Mouse (Mus musculus) liver, embryonic 14.5 days (tissue): ENCODE data around the gene Cblc. TPM values are rescaled to one million over a fixed set of nuclear protein-coding genes. Genes with fewer than 3 reads are reported as not detected.

Experiments
- ATAC-seq: fragments of 200-750 bp; cut with Nextera tagmentation; 2 replicates; pipeline ENCODE4 v1.8.0; 2017; ENCODE audit warnings: moderate number of reproducible peaks, mild to moderate bottlenecking, moderate library complexity; ENCODE audit not compliant: insufficient read depth
- DNase-seq, 3 experiments: peaks; one replicate each; pipeline ENCODE4 v3.0.0-alpha.2; 2012 to 2013; ENCODE audit warnings: low read depth in 3 of 3, low spot score in 3 of 3
- H3K27ac ChIP-seq: fragments of 300-500 bp; sonication (generic); 2 replicates; pipeline ENCODE4 v1.5.1; 2014; ENCODE audit warnings: moderate library complexity, mild to moderate bottlenecking, control low read depth, inconsistent platforms
- H3K27me3 ChIP-seq: fragments of 300-500 bp; sonication (generic); 2 replicates; pipeline ENCODE4 v1.6.1; 2014; ENCODE audit warnings: mild to moderate bottlenecking, low read length, moderate library complexity; ENCODE audit not compliant: control insufficient read depth, insufficient read depth
- H3K36me3 ChIP-seq: fragments of 300-500 bp; sonication (generic); replicated peaks from 2 replicates; pipeline ENCODE4 v1.6.1; 2014; ENCODE audit warnings: low read depth; ENCODE audit not compliant: control insufficient read depth, insufficient read depth
- H3K4me1 ChIP-seq, 2 experiments: fragments of 200-500 bp in 1 of 2; fragments of 300-500 bp in 1 of 2; sonication (generic) in 1 of 2; replicated peaks; 2 replicates each; pipeline ENCODE4 v1.6.1; 2012 to 2014; ENCODE audit warnings: antibody characterized with exemption in 1 of 2, inconsistent platforms in 1 of 2, low read length in 1 of 2; ENCODE audit not compliant: control insufficient read depth in 2 of 2, insufficient read depth in 2 of 2
- H3K4me2 ChIP-seq: fragments of 300-500 bp; sonication (generic); 2 replicates; pipeline ENCODE4 v1.6.1; 2014; ENCODE audit warnings: low read depth, mild to moderate bottlenecking, control low read depth, moderate library complexity
- H3K4me3 ChIP-seq, 2 experiments: fragments of 200-500 bp in 1 of 2; fragments of 300-500 bp in 1 of 2; sonication (generic) in 1 of 2; 2 replicates each; pipeline ENCODE4 v1.5.1; 2012 to 2014; ENCODE audit warnings: low read depth in 2 of 2, low read length in 2 of 2, mild to moderate bottlenecking in 2 of 2, control low read depth in 1 of 2, inconsistent platforms in 1 of 2, moderate library complexity in 1 of 2; ENCODE audit not compliant: insufficient read depth in 1 of 2
- H3K9ac ChIP-seq: fragments of 300-500 bp; sonication (generic); replicated peaks from 2 replicates; pipeline ENCODE4 v1.6.1; 2014; ENCODE audit warnings: mild to moderate bottlenecking, control low read depth, moderate library complexity
- H3K9me3 ChIP-seq: fragments of 300-500 bp; sonication (generic); 2 replicates; pipeline ENCODE4 v1.6.1; 2016; ENCODE audit warnings: low read length, mixed read lengths; ENCODE audit not compliant: control insufficient read depth
- CTCF ChIP-seq: IDR thresholded peaks from 2 replicates; pipeline ENCODE4 v1.5.1; 2016; ENCODE audit warnings: antibody characterized with exemption, low read depth, control low read depth
- EP300 ChIP-seq: IDR thresholded peaks from 2 replicates; pipeline ENCODE4 v1.6.1; 2016; ENCODE audit warnings: antibody characterized with exemption, low read depth
- WGBS: fragments of 180-500 bp; shearing (Covaris S2); extraction: QIAGEN DNeasy Blood & Tissue Kit; methylation state at CpG from one replicate; pipeline ENCODE4 v1.1.7; 2014; ENCODE audit not compliant: insufficient replicate concordance; 5-methylcytosine and 5-hydroxymethylcytosine counted together
- polyA plus RNA-seq, 2 experiments: library from polyadenylated mRNA; depleted of rRNA in 1 of 2; stranded (reverse) in 1 of 2; unstranded in 1 of 2; fragments of >200 nt; fragmentation: Nextera tagmentation in 1 of 2; extraction: Ambion mirVana in 1 of 2; gene quantifications; 2 replicates each; pipeline versions ENCODE4 v1.2.1 to v1.2.3; 2012 to 2014

Gene Cblc
- polyA plus RNA-seq, 2 experiments: 0.95 to 1.1 TPM

DNA sequence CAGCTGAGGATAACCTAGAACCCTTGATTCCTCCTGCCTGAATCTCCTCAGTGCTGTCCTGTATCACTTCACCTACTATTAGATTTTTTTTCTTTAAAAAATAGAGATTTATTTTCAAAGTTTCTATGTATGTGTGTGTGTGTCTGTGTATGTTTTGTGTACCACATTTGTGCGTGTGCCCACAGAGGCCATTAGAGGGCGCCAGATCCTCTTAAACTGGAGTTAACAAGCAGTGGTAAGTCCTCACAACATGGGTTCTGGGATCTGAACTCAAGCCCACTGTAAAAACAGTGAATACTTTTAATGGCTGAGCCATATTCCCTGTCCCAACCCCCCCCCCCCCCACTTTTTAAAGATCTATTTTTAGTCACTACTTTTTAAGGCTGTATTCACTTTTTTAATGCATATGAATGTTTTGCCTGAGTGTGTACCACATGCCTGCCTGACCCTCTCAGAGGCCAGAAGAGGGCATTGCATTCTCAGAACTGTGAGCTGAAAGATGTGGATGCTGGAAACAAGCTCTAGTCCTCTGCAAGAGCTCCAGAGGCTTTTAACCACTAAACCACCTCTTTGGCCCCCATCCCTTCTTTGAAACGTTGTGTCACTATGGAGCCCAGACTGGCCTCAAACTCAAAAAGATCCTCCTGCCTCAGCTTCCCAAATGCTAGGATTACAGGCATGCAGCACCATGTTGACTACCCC, 23.9 kb upstream of the Cblc start:
- ATAC-seq: no peak
- Histone ChIP-seq H3K4me3 (no peak overlapping the region), H3K36me3 (no peaks in the 10 kb centered on the region), H3K9me3 (no peaks in the 10 kb centered on the region), H3K27me3 (peaks cover 19% of the 10 kb centered on the region), H3K9ac (no peak overlapping the region), H3K4me2 (no peak overlapping the region), H3K4me1 (peaks cover 0 to 32% of the 10 kb centered on the region in 2 experiments; a peak in 3 of 4 replicates), H3K27ac (no peak overlapping the region)
- TF ChIP-seq CTCF (no peak; the same call in 1 of the 2 replicates), EP300 (no peak)
- DNase-seq: no peak
- WGBS: 58% methylated on average over 3 of the region's 3 CpGs

DNA sequence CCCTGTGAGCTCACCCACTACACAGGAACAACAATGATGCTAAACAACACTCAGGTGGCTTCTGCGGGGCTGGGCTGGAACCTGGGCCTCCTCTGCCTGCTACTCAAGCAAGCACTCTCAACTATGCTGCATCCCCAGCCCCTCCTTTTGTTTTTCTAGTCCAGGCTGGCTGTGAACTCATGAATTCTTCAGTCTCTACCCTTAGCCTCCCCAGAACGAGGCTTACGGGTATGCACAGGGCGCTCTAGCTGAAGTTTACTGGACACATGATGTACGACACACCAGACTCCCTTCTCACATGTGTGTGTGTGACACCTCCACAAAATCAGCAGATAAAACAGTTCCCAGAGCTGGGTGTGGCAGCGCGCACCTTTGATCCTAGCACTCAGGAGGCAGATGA, 22.3 kb upstream of the Cblc start:
- no peak for ATAC-seq
- no peak overlapping the region for H3K4me2 ChIP-seq
- H3K4me3 ChIP-seq: no peak overlapping the region
- 60% methylated on average over 7 of the region's 7 CpGs for WGBS
- no peak overlapping the region for H3K9ac ChIP-seq
- TF ChIP-seq EP300 (no peak), CTCF (no peak)
- no peak for DNase-seq
- H3K27me3 ChIP-seq: peaks cover 19% of the 10 kb centered on the region
- no peaks in the 10 kb centered on the region for H3K36me3 ChIP-seq
- H3K9me3 ChIP-seq: no peaks in the 10 kb centered on the region
- H3K4me1 ChIP-seq: peaks cover 0 to 23% of the 10 kb centered on the region in 2 experiments; a peak in 3 of 4 replicates
- H3K27ac ChIP-seq: no peak overlapping the region

DNA sequence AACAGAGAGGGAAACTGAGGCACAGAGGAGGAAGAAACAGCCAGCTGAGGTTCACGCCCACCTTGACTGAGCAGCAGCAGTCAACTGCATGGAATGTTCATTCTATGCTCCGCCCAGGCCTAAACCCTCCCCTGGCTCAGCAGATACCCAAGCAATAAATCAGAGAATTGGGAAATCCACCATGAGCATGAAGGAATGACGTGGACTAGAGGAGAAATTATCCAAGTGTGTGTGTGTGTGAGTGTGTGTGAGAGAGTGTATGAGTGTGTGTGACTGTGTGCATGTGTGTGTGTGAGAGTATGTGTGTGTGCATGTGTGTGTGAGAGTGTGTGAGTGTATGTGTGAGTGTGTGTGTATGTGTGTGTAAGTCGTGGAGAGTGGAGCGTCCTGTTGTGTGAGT, 21.8 kb upstream of the Cblc start:
- peaks cover 0 to 20% of the 10 kb centered on the region in 2 experiments; a peak in 3 of 4 replicates for H3K4me1 ChIP-seq
- no peaks in the 10 kb centered on the region for H3K36me3 ChIP-seq
- H3K27ac ChIP-seq: no peak overlapping the region
- H3K4me2 ChIP-seq: no peak overlapping the region
- H3K4me3 ChIP-seq: no peak overlapping the region
- no peak for TF ChIP-seq EP300
- TF ChIP-seq CTCF: no peak
- H3K9me3 ChIP-seq: no peaks in the 10 kb centered on the region
- WGBS: 48% methylated on average over 5 of the region's 5 CpGs
- ATAC-seq: no peak
- H3K27me3 ChIP-seq: peaks cover 18% of the 10 kb centered on the region
- no peak for DNase-seq
- H3K9ac ChIP-seq: no peak overlapping the region

- Histone ChIP-seq H3K9ac (no peak overlapping the region; the same call in 1 of the 2 replicates), H3K36me3 (no peaks in the 10 kb centered on the region), H3K9me3 (no peaks in the 10 kb centered on the region), H3K4me1 (peaks cover 0 to 18% of the 10 kb centered on the region in 2 experiments; a peak in 3 of 4 replicates), H3K4me2 (peak overlapping the region; percentile 58), H3K27ac (peak overlapping the region; percentile 19; the same call in 1 of the 2 replicates), H3K27me3 (peaks cover 12% of the 10 kb centered on the region), H3K4me3 (peak overlapping the region; percentile 38 to 50)
- no peak for DNase-seq
- TF ChIP-seq CTCF (no peak), EP300 (no peak)
- WGBS: 4% methylated on average over 15 of the region's 15 CpGs
- ATAC-seq: peak; percentile 70
Measured at GRCm38 (mm10) chr7:19817382-19818105, 20.9 kb upstream of the Cblc start.

- TF ChIP-seq CTCF: no peak
- TF ChIP-seq EP300: no peak
- under 1% methylated on average over 28 of the region's 28 CpGs for WGBS
- Histone ChIP-seq H3K4me3 (peak overlapping the region; percentile 39 to 50), H3K4me1 (peaks cover 0 to 18% of the 10 kb centered on the region in 2 experiments; a peak in 3 of 4 replicates), H3K27ac (no peak overlapping the region), H3K9me3 (no peaks in the 10 kb centered on the region), H3K9ac (no peak overlapping the region), H3K36me3 (no peaks in the 10 kb centered on the region), H3K27me3 (no peaks in the 10 kb centered on the region; the same call in 1 of the 2 replicates), H3K4me2 (peak overlapping the region; percentile 58)
- DNase-seq (peak in 1 of 3 experiments; percentile 55), ATAC-seq (peak; percentile 59)
Measured at GRCm38 (mm10) chr7:19816224-19816771, 19.7 kb upstream of the Cblc start.
